Mouse (Mus musculus) granulocyte monocyte progenitor cell, adult 5-6 weeks (primary cell): ENCODE measurements around the gene Notum. TPM values are rescaled to one million over a fixed set of nuclear protein-coding genes. Genes with fewer than 3 reads are reported as not detected.
A peak's percentile ranks its signal among the peaks of the same experiment; 100 is the strongest.

Source experiments
- ATAC-seq: replicated peaks from 2 replicates; pipeline ENCODE4 v1.8.0; 2016; ENCODE audit warnings: mild to moderate bottlenecking, moderate TSS enrichment, inconsistent platforms; ENCODE audit not compliant: poor library complexity, severe bottlenecking
- total RNA-seq, 2 experiments: library from RNA; stranded (forward) in 1 of 2; stranded (reverse) in 1 of 2; fragments of 200-712, 200-1000 nt in 1 of 2; fragments of >200 nt in 1 of 2; fragmentation: Nextera tagmentation in 1 of 2; gene quantifications; 2 replicates each; pipeline ENCODE4 v1.2.3; 2014 to 2017

The Notum gene
- total RNA-seq (2014; fragmentation: Nextera tagmentation) = not detected in 2 replicates
- not detected in 2 replicates for total RNA-seq (2017)

- ATAC-seq = no peak
Measured at GRCm38 (mm10) chr11:120661076-120661460, at the start of gene Notum. Gene Notum (minus strand): TSS chr11:120661175.

GRCm38 (mm10) chr11:120710672-120711071 is 49.7 kb upstream of the Notum start:
- ATAC-seq = no peak

- ATAC-seq = no peak
Measured at GRCm38 (mm10) chr11:120709551-120709950, 48.6 kb upstream of the Notum start.

GRCm38 (mm10) chr11:120707969-120708368 is 47.0 kb upstream of the Notum start:
- no peak for ATAC-seq

GRCm38 (mm10) chr11:120707225-120707624 is 46.2 kb upstream of the Notum start:
- no peak for ATAC-seq

- ATAC-seq = no peak
Measured at GRCm38 (mm10) chr11:120706120-120706519, 45.1 kb upstream of the Notum start.

- no peak for ATAC-seq
Measured at GRCm38 (mm10) chr11:120704486-120705325, 43.7 kb upstream of the Notum start.

GRCm38 (mm10) chr11:120703696-120704454 is 42.9 kb upstream of the Notum start:
- ATAC-seq = no peak

GRCm38 (mm10) chr11:120697741-120698140 is 36.8 kb upstream of the Notum start:
- no peak for ATAC-seq

- ATAC-seq = no peak
Measured at GRCm38 (mm10) chr11:120696568-120696967, 35.6 kb upstream of the Notum start.

GRCm38 (mm10) chr11:120695641-120696040 is 34.7 kb upstream of the Notum start:
- no peak for ATAC-seq

GRCm38 (mm10) chr11:120695184-120695583 is 34.2 kb upstream of the Notum start:
- no peak for ATAC-seq

- no peak for ATAC-seq
Measured at GRCm38 (mm10) chr11:120693461-120693860, 32.5 kb upstream of the Notum start.

- no peak for ATAC-seq
Measured at GRCm38 (mm10) chr11:120692471-120693011, 31.6 kb upstream of the Notum start.

GRCm38 (mm10) chr11:120689365-120689764 is 28.4 kb upstream of the Notum start:
- ATAC-seq = no peak

GRCm38 (mm10) chr11:120686650-120687272 is 25.8 kb upstream of the Notum start:
- no peak for ATAC-seq

GRCm38 (mm10) chr11:120684660-120685059 is 23.7 kb upstream of the Notum start:
- no peak for ATAC-seq

- ATAC-seq = no peak
Measured at GRCm38 (mm10) chr11:120684086-120684485, 23.1 kb upstream of the Notum start.

- no peak for ATAC-seq
Measured at GRCm38 (mm10) chr11:120683536-120683935, 22.6 kb upstream of the Notum start.

- ATAC-seq = no peak
Measured at GRCm38 (mm10) chr11:120682683-120683082, 21.7 kb upstream of the Notum start.

GRCm38 (mm10) chr11:120679909-120680308 is 18.9 kb upstream of the Notum start:
- peak; percentile 66 for ATAC-seq
